Mouse (Mus musculus): ENCODE results near the gene Coro2a. TPM values are rescaled to one million over a fixed set of nuclear protein-coding genes. Genes with fewer than 3 reads are reported as not detected.
"Not testable (repeated sequence)": the region's sequence is repeated elsewhere in the genome, so short reads cannot be mapped to it uniquely, and the experiment has no call there.

Coro2a gene
- polyA plus RNA-seq, 1 experiment, result 9.1 TPM

- Histone ChIP-seq H3K4me3 (replicated peaks; ENCODE audit: extremely low read depth, low read depth, low read length) (no peak overlapping the region), H3K4me1 (ENCODE audit: control insufficient read depth, insufficient read depth, low read length) (peaks cover 4% of the 10 kb centered on the region)
- no peak for TF ChIP-seq CTCF (IDR thresholded peaks at IDR 0.05; ENCODE audit: insufficient read depth, low read length)
- no peak for TF ChIP-seq POLR2A (IDR thresholded peaks at IDR 0.05; ENCODE audit: borderline replicate concordance, extremely low read depth, low read depth, low read length)
- WGBS, result 51% methylated on average over 1 of the region's 1 CpGs
- DNase-seq, result no peak
These were observed 23.8 kb downstream of the Coro2a start for GRCm38 (mm10) chr4:46578228-46578627.

GRCm38 (mm10) chr4:46575509-46576284 is 26.3 kb downstream of the Coro2a start:
- not testable (repeated sequence) for H3K4me1 ChIP-seq (ENCODE audit: control insufficient read depth, insufficient read depth, low read length); DNase-seq; H3K4me3 ChIP-seq (replicated peaks; ENCODE audit: extremely low read depth, low read depth, low read length)
- 62% methylated on average over 6 of the region's 10 CpGs for WGBS

- H3K4me3 ChIP-seq (replicated peaks; ENCODE audit: extremely low read depth, low read depth, low read length), result no peak overlapping the region
- H3K4me1 ChIP-seq (ENCODE audit: control insufficient read depth, insufficient read depth, low read length), result peaks cover 4% of the 10 kb centered on the region
- TF ChIP-seq POLR2A (IDR thresholded peaks at IDR 0.05; ENCODE audit: borderline replicate concordance, extremely low read depth, low read depth, low read length) (no peak), CTCF (IDR thresholded peaks at IDR 0.05; ENCODE audit: insufficient read depth, low read length) (no peak)
- no peak for DNase-seq
- 58% methylated on average over 12 of the region's 12 CpGs for WGBS
These were observed 27.2 kb downstream of the Coro2a start for GRCm38 (mm10) chr4:46574841-46575240.

- TF ChIP-seq POLR2A (IDR thresholded peaks at IDR 0.05; ENCODE audit: borderline replicate concordance, extremely low read depth, low read depth, low read length), result no peak
- no peak for TF ChIP-seq CTCF (IDR thresholded peaks at IDR 0.05; ENCODE audit: insufficient read depth, low read length)
- Histone ChIP-seq H3K4me1 (ENCODE audit: control insufficient read depth, insufficient read depth, low read length) (peaks cover 4% of the 10 kb centered on the region), H3K4me3 (replicated peaks; ENCODE audit: extremely low read depth, low read depth, low read length) (no peak overlapping the region)
- 41% methylated on average over 9 of the region's 9 CpGs for WGBS
- no peak for DNase-seq
These were observed 27.8 kb downstream of the Coro2a start for GRCm38 (mm10) chr4:46574024-46574753.

GRCm38 (mm10) chr4:46572616-46573015 is 29.4 kb downstream of the Coro2a start:
- no peak for TF ChIP-seq POLR2A (IDR thresholded peaks at IDR 0.05; ENCODE audit: borderline replicate concordance, extremely low read depth, low read depth, low read length)
- TF ChIP-seq CTCF (IDR thresholded peaks at IDR 0.05; ENCODE audit: insufficient read depth, low read length), result no peak
- H3K4me3 ChIP-seq (replicated peaks; ENCODE audit: extremely low read depth, low read depth, low read length), result no peak overlapping the region
- WGBS, result 76% methylated on average over 4 of the region's 4 CpGs

GRCm38 (mm10) chr4:46571744-46572143 is 30.3 kb downstream of the Coro2a start:
- WGBS, result 87% methylated on average over 9 of the region's 9 CpGs
- Histone ChIP-seq H3K4me1 (ENCODE audit: control insufficient read depth, insufficient read depth, low read length) (peaks cover 4% of the 10 kb centered on the region), H3K4me3 (replicated peaks; ENCODE audit: extremely low read depth, low read depth, low read length) (no peak overlapping the region)
- no peak for TF ChIP-seq POLR2A (IDR thresholded peaks at IDR 0.05; ENCODE audit: borderline replicate concordance, extremely low read depth, low read depth, low read length)
- no peak for TF ChIP-seq CTCF (IDR thresholded peaks at IDR 0.05; ENCODE audit: insufficient read depth, low read length)
- no peak for DNase-seq

More at GRCm38 (mm10) chr4:46572616-46573015, 29.4 kb downstream of the Coro2a start:
- no peak for DNase-seq
- H3K4me1 ChIP-seq (ENCODE audit: control insufficient read depth, insufficient read depth, low read length), result peaks cover 4% of the 10 kb centered on the region

- Histone ChIP-seq H3K4me1 (ENCODE audit: control insufficient read depth, insufficient read depth, low read length) (peaks cover 4% of the 10 kb centered on the region), H3K4me3 (replicated peaks; ENCODE audit: extremely low read depth, low read depth, low read length) (no peak overlapping the region)
- DNase-seq, result no peak
- no peak for TF ChIP-seq POLR2A (IDR thresholded peaks at IDR 0.05; ENCODE audit: borderline replicate concordance, extremely low read depth, low read depth, low read length)
- TF ChIP-seq CTCF (IDR thresholded peaks at IDR 0.05; ENCODE audit: insufficient read depth, low read length), result no peak
- 59% methylated on average over 5 of the region's 5 CpGs for WGBS
These were observed 32.3 kb downstream of the Coro2a start for GRCm38 (mm10) chr4:46569671-46570070.

- WGBS, result 89% methylated on average over 8 of the region's 8 CpGs
- Histone ChIP-seq H3K4me1 (ENCODE audit: control insufficient read depth, insufficient read depth, low read length) (peaks cover 3% of the 10 kb centered on the region; the same call in 1 of the 2 replicates), H3K4me3 (replicated peaks; ENCODE audit: extremely low read depth, low read depth, low read length) (no peak overlapping the region)
- TF ChIP-seq POLR2A (IDR thresholded peaks at IDR 0.05; ENCODE audit: borderline replicate concordance, extremely low read depth, low read depth, low read length), result no peak
- DNase-seq, result no peak
These were observed 33.8 kb downstream of the Coro2a start for GRCm38 (mm10) chr4:46568169-46568568.

- DNase-seq, result no peak
- 65% methylated on average over 8 of the region's 8 CpGs for WGBS
- no peak for TF ChIP-seq POLR2A (IDR thresholded peaks at IDR 0.05; ENCODE audit: borderline replicate concordance, extremely low read depth, low read depth, low read length)
- TF ChIP-seq CTCF (IDR thresholded peaks at IDR 0.05; ENCODE audit: insufficient read depth, low read length), result no peak
- H3K4me3 ChIP-seq (replicated peaks; ENCODE audit: extremely low read depth, low read depth, low read length), result no peak overlapping the region
- peaks cover 3% of the 10 kb centered on the region; the same call in 1 of the 2 replicates for H3K4me1 ChIP-seq (ENCODE audit: control insufficient read depth, insufficient read depth, low read length)
These were observed 34.9 kb downstream of the Coro2a start for GRCm38 (mm10) chr4:46566931-46567671.

Data from lung, adult 2 months (tissue).